Mouse (Mus musculus): ENCODE measurements at regions not wholly inside any gene's neighbourhood (a gene's known extent, or its start where the extent isn't known, plus 50 kb on each side); places are given as distances from the start of the nearest gene placed in this dataset.
A peak's percentile ranks its signal among the peaks of the same experiment; 100 is the strongest.

DNA sequence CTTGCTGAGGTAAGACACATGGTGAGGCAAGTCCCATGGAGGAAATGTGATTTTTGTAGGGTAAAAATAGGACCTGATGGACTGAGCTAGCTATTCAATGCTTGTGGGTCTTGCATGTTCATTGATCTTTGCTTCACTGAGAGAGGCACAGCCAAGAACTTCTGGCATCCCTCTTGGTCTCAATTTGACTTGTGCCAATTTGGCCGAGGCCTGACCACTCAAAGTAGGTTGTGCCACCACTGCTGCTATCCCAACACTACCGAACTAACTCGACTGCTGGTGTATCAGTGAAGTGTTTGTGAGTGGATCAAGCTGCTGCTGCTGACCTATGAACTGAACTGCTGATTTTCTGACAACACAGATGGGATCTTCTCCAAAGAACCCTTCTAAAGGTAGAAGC, 53.6 kb downstream of the Hsfy2 start:
- no peaks in the 10 kb centered on the region for H3K9me3 ChIP-seq (replicated peaks; ENCODE audit: control insufficient read depth, low read length)
- H3K9ac ChIP-seq (ENCODE audit: low read length) = no peak overlapping the region
- ATAC-seq (no peak), DNase-seq (ENCODE audit: low spot score) (no peak)
- no peaks in the 10 kb centered on the region for H3K4me1 ChIP-seq (ENCODE audit: control insufficient read depth, insufficient read depth, low read length)
- no peak overlapping the region for H3K4me3 ChIP-seq (ENCODE audit: low read depth, low read length)
- WGBS = 96% methylated on average over 3 of the region's 3 CpGs
- no peaks in the 10 kb centered on the region for H3K36me3 ChIP-seq (ENCODE audit: control insufficient read depth, insufficient read depth, low read length)
- H3K4me2 ChIP-seq (ENCODE audit: low read length) = no peak overlapping the region
- H3K27me3 ChIP-seq (replicated peaks; ENCODE audit: control insufficient read depth, insufficient read depth, low read length) = no peaks in the 10 kb centered on the region
- no peak overlapping the region for H3K27ac ChIP-seq (ENCODE audit: low read depth, low read length)

DNA sequence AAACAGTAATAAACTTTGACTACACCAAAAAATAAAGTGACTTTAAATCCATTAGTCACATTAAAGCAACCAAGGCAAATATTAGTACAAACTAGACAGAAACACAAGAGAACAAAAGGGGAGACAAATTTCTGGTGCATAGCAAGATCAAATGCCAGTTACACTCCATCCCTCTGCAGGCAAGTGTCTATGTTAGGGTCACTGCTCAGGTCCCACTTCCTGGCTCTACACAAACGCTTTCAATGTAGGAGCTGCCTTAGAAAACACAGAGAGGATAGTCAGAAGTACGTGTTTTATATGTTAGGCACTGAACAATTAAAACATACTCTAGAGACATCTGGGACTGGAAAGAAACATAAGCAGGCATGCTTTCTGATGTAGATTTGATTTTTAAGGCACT, 89.2 kb downstream of the Hsfy2 start:
- Histone ChIP-seq H3K9me3 (replicated peaks; ENCODE audit: control insufficient read depth, low read length) (no peaks in the 10 kb centered on the region), H3K27ac (ENCODE audit: low read depth, low read length) (no peak overlapping the region), H3K4me1 (ENCODE audit: control insufficient read depth, insufficient read depth, low read length) (no peaks in the 10 kb centered on the region), H3K27me3 (replicated peaks; ENCODE audit: control insufficient read depth, insufficient read depth, low read length) (no peaks in the 10 kb centered on the region), H3K4me2 (ENCODE audit: low read length) (no peak overlapping the region), H3K9ac (ENCODE audit: low read length) (no peak overlapping the region), H3K36me3 (ENCODE audit: control insufficient read depth, insufficient read depth, low read length) (no peaks in the 10 kb centered on the region), H3K4me3 (ENCODE audit: low read depth, low read length) (no peak overlapping the region)
- ATAC-seq (no peak), DNase-seq (ENCODE audit: low spot score) (no peak)
- 72% methylated on average over 2 of the region's 2 CpGs for WGBS

DNA sequence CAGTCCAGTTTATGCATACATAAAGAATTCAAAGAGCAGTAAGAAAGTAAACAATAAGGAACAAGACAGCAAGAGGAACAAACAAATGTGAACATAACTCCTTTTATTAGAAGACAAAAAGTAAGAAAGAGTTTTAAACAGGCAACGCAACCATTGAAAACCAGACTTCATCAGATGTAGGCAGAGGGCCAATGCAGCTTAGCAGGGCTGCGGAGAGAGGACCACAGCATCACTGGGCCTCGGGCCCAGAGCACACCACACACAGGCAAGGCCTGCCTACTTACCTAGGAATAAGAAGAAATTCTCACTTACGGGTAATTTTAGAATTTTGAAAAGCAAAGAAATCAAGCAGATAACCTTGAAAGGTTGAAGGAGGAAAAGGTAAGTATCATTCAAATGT, 106.4 kb downstream of the Hsfy2 start:
- no peak overlapping the region for H3K27ac ChIP-seq (ENCODE audit: low read depth, low read length)
- 76% methylated on average over 4 of the region's 4 CpGs for WGBS
- no peaks in the 10 kb centered on the region for H3K27me3 ChIP-seq (replicated peaks; ENCODE audit: control insufficient read depth, insufficient read depth, low read length)
- no peaks in the 10 kb centered on the region for H3K9me3 ChIP-seq (replicated peaks; ENCODE audit: control insufficient read depth, low read length)
- ATAC-seq = no peak
- peak; percentile 27 for DNase-seq (ENCODE audit: low spot score)
- no peaks in the 10 kb centered on the region for H3K4me1 ChIP-seq (ENCODE audit: control insufficient read depth, insufficient read depth, low read length)
- H3K4me3 ChIP-seq (ENCODE audit: low read depth, low read length) = no peak overlapping the region
- no peaks in the 10 kb centered on the region for H3K36me3 ChIP-seq (ENCODE audit: control insufficient read depth, insufficient read depth, low read length)
- no peak overlapping the region for H3K9ac ChIP-seq (ENCODE audit: low read length)
- H3K4me2 ChIP-seq (ENCODE audit: low read length) = no peak overlapping the region

Data from forebrain, embryonic 14.5 days (tissue).